Mouse (Mus musculus): Measurements from ENCODE around the gene Tmem106c. TPM values are rescaled to one million over a fixed set of nuclear protein-coding genes. Genes with fewer than 3 reads are reported as not detected.

The Tmem106c gene
- polyA plus RNA-seq (2017; shearing (Covaris generic)): 26.6 TPM

DNA sequence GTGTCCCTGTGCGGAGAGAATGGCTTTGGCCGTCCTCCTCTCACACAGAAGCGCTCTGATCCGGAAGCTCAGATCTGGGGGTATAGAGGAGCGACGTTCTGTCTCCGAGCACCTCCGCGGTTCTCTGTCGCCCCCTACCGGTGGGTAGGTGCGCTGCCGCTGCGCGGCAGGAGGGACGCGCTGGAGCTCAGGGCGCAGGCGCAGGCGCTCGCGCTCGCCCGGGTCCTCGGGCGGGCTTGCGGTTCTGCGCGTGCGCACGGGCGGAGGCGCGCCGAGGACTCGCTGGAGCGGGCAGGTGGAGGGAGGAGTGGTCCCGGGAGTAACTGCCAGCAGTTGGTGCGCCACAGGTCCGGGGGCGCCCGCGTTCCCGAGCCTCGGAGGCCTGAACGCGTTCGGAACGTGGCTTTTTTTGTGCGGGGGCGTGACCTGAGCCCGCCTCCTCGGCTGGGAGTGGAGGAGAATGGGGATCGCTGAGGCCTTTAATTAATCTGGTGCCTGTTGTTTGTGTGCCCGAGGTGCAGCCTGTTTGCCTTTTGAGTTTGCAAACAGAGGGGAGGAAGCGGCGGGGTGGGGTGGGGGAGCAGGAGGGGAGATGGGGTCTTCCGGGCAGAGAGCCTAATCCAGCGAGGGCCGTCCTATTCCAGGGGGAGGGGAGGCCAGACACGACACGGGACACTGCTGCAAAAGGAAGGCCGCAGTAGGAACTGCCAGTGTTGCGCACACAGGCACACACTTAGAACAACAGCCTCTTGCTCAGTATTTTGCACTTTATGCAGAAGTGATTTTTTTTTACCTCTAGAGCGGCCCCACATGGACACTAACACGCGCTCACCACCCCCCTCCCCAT is at the start of gene Tmem106c:
Gene Tmem106c (plus strand): TSS at position 212 of the 847 bp plus-strand sequence.

DNA sequence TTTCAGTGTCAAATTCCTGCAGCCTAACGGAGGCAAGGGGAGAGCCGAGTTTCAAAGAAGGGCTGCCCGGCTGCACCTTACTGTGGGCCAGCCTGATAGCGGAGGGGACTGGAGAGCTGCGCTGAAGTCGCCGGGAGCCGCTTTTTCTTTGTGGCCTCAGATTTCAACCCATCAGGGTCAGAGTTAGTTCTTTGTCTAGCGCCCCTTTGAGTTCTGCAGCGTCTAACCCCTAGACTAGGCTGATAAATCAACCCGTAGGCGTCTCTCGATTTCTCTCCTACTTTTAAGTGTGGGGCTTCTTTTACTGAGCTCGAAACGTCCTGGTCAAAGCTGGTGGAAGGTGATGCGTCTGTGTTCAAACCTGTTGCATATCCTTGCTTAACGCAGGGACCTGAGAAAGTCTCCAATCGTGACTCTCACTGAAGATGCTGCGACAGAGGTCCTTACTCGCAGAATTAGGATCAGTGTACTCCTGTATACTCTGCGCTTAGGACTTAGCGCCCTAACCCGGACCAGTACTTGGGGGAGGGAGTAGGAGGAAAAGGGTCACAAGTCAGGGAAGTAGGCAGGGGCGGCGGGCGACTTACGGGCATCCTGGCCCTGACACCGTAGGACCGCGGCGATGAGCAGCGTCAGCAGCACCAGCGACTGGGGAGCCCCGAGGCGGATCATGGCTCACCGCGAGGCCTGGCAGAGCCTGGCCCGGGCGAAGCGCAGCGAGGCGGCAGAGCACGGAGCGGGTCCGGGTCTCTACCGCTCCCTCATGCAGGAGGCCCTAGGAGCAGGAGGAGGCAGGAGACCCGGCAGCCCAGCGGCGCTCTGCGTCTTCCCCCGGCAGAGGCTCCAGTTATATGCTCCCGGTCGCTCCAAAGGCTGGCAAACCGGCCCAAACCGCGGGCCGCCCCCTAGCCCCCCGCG is 40.1 kb downstream of the Tmem106c start, which contains the start of gene Col2a1:
Gene Col2a1 (minus strand): TSS at position 874 of the 918 bp plus-strand sequence.

Other genes with a start within 250 kb of the Tmem106c start
- 0.39 TPM for gene Endou, start 232.9 kb upstream of the Tmem106c start, polyA plus RNA-seq (2017; shearing (Covaris generic))
- gene Rapgef3, start 196.2 kb upstream of the Tmem106c start, polyA plus RNA-seq (2017; shearing (Covaris generic)): 1.9 TPM
- gene Slc48a1, start 185.7 kb upstream of the Tmem106c start, polyA plus RNA-seq (2017; shearing (Covaris generic)): 50.8 TPM
- gene Hdac7, start 119.7 kb upstream of the Tmem106c start, polyA plus RNA-seq (2017; shearing (Covaris generic)): 71.7 TPM
- gene Vdr, start 53.6 kb upstream of the Tmem106c start, polyA plus RNA-seq (2017; shearing (Covaris generic)): 1.5 TPM
- not detected for gene Col2a1, start 40.5 kb downstream of the Tmem106c start, polyA plus RNA-seq (2017; shearing (Covaris generic))
- 14.7 TPM for gene Pfkm, start 128.4 kb downstream of the Tmem106c start, polyA plus RNA-seq (2017; shearing (Covaris generic))
- 64.3 TPM for gene Senp1, start 129.5 kb downstream of the Tmem106c start, polyA plus RNA-seq (2017; shearing (Covaris generic))
- 51.2 TPM for gene Asb8, start 201.4 kb downstream of the Tmem106c start, polyA plus RNA-seq (2017; shearing (Covaris generic))
- 0.45 TPM for gene Ccdc184, start 203.0 kb downstream of the Tmem106c start, polyA plus RNA-seq (2017; shearing (Covaris generic))
- not detected for gene Olfr288, start 231.3 kb downstream of the Tmem106c start, polyA plus RNA-seq (2017; shearing (Covaris generic))